Mouse (Mus musculus) frontal cortex, postnatal 36 days (tissue): ENCODE measurements at regions not wholly inside any gene's neighbourhood (a gene's known extent, or its start where the extent isn't known, plus 50 kb on each side); places are given as distances from the start of the nearest gene placed in this dataset.

Experiments
- DNase-seq, 2 experiments: peaks; one replicate each; pipeline ENCODE4 v3.0.0; 2022; ENCODE audit warnings: low spot score in 2 of 2

DNA sequence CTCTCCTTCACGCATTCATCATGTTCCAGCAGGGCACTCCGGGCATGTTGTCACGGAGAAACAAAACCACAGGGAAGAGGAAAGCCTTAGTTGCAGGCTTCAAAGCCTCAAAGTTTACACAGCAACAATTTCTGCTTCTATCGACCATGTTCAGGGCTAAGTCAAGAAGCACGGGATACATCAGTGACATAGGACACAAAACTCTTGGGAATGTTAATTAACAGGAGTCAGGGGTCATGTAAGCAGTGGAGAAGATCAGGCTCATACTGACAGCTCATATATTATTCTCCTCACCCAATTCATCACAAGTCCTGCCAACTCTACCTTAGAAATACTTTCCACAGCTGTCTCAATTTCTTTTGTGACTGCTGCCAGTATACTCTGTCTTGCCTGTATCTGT, 133.0 kb upstream of the Btbd3 start:
- no peak for DNase-seq

DNA sequence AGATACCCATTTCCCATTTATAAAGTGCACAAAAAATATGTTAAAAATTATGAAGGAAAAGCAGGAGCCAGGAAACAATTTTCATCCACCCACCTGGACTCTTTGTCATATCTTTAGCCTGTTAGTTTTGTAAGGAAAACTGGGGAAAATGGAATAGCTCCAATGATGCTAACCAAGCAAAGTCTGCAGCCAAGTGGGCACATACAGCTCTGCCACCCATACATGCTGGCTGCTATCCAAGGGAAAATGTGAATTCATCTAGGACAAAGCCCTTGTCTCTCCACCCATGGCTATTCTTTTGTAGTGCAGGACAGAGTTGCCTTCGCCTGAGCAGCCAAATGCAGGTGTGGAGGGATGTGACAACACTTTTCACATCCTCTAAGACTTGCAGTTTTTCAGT, 135.5 kb upstream of the Btbd3 start:
- peak; percentile 22 to 29 for DNase-seq

DNA sequence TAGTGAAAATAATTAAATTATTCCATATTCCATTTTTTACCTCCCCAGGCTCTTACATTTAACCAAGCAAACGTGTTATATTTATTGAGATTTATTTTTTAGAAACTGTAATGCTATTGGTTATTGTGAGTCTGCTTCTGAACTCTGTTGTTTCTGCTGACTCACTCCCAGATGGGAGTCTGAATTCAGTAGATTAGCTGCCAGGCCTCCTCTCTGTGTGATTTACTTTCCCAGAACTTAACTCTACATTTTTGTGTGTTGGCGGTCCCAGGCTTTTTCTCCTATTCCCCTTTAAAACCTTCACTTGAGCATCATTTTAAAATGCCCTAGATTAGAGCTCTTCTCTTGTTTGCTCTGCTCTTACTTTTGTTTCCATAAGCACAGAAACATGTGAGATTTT, 136.2 kb upstream of the Btbd3 start:
- DNase-seq = peak; percentile 16 to 41

DNA sequence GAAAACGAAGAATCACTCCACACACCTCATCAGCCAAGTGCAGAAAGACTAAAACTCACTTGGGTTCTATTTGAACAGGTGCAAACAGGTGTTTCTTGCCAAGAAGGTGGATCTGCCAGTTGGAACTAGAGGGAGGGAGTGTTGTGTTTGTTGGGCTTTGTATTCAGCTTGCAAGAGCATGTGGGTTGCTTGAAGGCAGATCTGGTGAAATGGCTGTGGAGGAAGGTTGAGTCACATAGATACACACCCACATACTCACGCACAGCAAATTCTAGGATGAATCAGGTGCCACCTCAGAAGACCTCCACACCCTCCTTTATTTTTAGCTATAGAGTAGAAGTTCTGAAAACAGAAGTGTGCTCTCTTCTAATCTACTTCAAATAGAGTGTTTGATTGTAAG, 156.6 kb upstream of the Btbd3 start:
- peak; percentile 12 to 23 for DNase-seq

DNA sequence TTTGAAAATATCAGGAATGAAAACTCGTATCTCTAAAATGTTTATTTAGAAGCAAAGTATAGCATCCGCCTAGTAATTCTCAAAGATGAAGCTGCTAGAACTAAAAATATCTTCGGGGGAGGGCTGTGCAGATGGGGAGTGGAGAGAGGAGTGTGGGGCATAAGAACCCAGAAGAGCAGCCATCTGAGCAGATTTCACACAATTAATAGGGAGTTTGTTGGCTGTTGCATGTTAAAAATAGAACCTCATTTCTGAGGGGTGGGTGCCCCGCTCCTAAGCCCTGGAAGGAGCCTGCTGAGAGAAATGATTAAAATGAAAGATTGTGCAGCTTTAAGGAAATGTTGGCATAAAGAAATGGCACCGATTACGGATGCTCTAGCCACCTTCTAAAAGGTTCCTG, 171.0 kb upstream of the Btbd3 start:
- peak; percentile 16 to 62 for DNase-seq

DNA sequence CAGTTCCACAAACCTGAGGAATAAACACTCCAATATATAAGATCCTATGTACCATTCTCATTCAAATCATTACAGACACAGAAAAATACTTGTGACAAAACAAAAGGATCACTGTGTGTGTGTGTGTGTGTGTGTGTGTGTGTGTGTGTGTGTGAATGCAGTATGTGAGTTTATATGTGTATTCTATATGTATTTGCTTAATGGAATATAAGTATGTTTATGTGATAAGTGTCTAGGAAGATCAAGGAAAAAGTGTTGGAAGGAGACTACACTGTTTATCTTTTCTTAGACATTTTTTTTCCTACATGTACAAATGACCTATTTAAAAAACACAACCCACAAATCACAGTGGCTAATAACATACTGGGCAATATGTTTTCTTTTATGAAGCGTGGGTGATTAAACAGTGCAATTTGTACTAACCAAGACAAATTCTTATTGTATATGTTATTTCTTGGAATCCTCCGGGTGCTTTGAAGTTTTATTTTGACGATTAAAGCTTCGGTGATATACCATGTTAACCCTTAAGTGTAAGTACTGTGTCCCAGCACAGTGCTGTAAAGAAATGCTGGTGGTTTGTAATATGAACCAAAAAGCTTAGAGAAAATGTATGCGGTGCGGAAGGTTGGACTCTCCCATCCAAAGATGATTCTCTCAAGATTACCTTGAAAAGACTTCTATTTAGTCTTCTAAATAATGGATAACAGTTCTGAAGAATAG, 171.6 kb upstream of the Btbd3 start:
- no peak for DNase-seq

DNA sequence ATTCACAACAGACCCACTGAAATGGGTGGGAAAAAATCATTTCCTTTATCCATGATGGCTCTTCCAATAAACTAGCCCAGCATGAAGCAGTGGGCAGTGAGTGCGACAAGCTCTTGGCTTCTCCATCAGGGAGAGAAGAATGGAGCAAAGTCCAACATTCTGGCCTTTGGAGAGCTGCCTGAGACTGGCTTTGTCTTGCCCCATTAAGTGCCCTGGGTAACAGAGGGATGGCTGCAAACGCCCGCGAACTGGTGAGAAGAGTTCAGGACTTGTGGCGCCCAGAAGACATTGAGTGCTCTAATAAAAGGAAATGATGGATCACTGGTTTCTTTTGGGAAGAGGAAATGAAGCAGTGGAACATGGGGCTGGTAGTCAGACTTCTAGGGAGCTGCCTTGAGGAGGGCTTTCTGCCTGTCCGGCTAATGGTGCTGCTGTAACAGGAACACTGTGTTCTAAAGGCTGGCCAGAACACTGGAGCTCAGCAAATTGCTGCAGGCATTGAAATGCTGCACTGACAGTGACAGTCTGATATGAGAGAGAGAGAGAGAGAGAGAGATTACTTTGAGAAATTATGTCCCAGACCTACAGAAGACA, 182.2 kb upstream of the Btbd3 start:
- peak in 1 of 2 experiments; percentile 10 for DNase-seq

DNA sequence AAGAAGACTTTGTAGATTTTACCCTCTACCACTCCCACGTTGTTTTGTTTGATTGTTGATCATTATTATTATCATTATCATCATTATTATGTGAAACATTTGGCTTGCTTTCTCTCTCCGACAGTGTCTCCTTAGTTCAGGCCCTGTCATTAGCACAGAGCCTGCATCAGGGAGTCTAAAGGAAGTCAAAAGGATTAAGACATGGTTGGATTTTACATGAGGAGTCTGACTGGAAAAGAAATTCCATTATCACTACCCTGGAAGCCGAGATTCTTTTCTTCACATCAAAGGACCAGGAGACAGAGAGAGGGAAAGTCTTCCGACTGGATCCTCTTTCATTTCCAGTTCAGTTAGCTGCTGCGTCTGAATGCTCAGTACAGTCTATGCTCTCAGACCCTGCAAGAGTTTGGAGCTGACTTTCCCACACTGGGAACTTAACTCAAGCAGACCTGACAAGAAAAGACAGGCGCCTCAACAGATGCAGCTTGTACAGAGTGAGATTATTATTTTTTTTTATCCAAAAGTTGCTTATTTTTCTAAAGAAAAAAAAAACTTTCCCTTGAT, 184.1 kb upstream of the Btbd3 start:
- DNase-seq = no peak

DNA sequence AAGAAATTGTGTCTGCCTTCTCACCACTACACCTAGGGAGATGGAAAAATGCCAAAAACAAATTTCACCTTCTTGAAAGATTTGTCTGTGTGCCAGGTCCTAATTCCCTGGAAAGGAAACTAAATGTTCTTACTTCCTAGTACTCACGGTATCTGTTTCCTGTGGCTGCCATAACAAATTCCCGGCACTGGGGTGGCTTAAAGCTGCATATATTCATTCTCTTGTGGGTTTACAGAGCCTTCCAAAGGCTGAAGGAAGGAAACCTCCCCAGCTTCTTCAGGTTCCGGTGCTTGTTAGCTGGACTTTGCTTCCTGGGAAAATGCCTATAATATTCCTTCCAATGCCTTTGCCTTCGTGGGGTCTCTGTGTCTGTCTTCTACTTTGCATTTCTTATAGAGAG, 203.3 kb upstream of the Btbd3 start:
- no peak for DNase-seq

DNA sequence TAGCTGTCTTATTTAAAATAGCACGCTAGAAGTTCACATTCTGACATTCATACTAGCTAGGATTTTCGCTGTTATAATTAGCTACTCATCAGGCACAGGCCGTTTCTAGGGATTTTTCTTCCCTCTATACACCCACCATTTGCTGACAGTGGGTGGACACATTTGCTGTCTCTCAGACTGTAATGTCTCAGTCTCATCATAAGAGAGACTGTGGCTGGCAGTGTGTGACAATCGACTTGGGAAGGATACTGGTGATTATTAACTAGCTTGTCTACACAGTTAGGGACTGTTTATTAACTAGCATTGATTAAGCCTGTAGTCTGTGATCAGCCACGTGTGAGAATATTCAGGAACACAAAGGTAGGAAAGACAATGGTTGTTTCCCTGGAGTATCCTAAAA, 208.0 kb upstream of the Btbd3 start:
- DNase-seq = no peak

DNA sequence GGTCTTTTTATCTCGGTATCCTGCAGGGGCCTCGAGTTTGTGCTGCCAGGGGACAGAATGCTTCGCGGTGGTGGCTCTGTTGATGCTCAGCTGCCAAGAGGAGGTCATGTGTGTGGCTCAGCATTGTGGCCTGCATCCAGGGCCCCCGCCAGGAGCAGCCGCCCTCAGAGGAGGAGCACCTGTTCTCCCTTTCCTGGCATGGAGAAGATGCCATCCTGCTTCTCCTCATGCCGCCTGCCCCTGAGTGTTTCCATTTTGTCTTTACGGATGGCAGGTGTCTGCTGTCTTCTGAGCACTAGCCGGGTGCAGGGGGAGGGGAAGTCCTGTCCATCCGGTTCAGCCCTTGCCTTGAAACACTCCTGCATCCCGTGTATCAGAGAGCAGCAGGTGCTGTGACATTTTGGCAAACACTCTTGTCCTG, 208.6 kb upstream of the Btbd3 start:
- peak; percentile 26 to 27 for DNase-seq

DNA sequence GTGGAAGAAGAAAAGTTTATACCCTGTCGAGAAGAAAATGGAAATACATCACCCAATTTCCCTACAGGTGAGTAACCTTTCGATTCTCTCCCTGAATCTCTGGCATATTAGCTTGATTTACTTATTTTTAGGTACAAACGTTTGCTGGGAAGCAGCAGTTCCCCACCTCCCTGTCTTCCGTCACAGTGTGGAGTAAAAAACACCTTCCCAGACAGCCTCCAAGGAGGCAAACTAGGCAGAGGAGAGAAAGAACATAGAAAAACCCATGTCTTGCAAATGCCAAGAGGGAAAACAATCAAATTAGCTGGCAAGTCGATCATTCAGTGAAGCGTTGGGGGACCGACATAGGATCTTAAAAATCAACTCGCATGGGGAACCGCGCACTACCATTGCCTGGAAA, 209.0 kb upstream of the Btbd3 start:
- no peak for DNase-seq

DNA sequence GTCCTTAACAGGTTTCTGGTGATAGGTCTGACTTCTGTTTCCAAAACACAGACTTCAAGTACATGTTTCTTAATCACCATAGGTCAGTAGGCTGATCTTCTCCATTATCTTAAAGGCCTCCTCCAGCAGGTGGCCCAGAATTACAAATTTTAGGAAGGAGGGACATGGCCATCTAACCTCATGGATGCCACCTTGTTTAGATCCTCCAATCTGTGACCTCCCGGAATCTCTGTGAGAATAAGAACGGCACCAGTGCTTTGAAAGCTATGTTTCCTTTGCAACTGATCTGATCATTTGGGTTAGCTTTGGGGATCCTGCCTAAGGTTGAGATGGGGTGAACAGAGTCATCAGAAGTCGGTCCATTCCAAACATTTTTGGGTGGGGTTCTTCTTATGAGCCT, 209.4 kb upstream of the Btbd3 start:
- DNase-seq = no peak

DNA sequence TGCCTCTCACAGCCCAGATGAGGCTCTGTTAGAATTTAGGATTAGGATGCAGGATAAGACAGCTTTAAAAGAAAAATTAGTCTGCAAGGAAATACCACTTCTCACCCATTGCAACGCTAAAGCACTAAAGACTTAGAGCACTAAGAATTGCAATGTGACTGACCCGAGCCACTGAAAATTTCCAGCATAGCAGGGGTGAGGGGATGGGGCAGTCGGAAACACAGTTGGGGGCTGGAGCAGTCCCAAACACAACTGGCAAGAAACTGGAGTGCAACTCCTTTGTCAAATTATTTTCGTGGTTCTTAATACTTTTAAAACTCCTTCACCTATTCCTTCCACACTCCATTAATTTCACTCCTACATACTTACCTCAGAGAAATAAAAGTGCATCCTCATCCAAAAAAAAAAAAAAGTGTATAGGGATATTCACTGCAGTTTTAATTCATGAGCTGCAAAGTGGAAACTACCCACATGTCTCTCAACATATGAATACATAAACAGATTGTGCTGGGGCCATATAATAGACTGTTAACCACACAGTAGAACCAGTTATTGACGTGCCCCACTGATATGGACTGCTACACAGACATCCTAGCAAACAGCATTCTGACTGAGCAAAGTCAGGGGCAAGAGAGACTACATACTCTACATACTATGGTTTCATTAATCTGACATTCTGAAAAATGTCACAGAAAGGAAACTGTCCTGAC, 210.3 kb upstream of the Btbd3 start:
- DNase-seq = no peak

DNA sequence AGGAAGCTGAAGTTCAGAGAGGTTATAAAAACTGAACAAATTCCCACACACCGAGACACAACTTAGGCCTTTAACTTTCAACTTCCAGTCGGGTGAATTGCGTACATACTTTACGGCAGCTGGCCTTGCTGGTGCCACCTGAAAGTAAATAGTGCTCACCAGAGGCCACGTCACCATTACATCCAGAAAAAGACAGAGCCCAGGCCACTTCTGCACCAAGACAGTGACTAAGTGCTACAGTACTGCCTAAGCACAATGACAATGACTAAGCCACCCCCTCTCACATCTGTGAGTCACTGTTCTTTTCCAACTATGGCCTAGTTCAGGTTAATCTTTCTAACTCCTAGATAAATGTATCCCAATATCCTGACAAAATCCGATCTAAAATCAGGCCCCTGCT, 215.7 kb upstream of the Btbd3 start:
- DNase-seq = peak; percentile 36 to 50

DNA sequence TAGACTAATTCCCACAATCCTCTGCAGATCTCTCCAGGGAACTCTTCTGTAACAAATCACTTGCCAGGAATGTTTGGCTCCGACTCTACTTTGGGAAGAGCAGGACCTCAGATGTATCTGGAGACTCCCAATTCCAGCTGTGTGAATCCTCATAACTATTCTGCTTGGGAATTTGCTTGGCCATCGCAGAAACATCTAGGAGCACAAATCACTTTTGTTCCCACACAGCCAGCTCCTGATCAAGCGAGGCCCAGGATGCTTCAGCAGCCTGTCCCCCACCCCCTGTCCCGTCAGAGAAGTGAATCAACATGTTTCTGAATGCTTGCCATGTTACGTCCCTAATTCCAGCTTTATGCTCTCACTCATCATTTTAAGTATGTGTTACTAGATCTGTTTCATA, 216.1 kb upstream of the Btbd3 start:
- no peak for DNase-seq

DNA sequence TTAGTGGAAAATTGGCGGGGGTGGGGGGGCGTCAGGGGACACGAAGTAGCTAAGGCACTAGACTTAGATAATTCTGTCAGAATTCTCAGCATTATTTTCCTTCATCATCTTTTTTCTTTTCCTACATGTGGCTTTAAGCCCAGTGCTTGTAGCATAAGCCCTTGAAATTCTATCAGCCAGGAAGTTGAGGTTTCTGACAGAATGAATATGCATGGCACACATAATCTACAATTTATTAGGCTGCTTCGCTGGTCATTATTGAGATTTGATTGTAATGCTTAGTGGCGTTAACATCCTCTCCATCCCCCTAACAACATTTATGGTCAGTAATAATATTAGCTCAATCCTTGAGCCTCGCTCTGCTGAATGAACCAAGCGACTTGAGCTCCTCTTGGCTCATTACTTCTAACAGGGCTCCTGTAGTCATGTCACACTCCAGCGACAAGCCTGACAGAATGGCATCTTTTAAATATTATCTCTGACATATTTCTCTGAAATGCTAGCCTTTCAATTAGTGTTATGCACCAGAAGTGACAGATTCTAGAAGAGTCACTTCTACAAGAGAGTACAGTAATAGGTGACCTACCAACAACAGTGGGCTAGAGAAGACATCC, 222.1 kb upstream of the Btbd3 start:
- DNase-seq = no peak

DNA sequence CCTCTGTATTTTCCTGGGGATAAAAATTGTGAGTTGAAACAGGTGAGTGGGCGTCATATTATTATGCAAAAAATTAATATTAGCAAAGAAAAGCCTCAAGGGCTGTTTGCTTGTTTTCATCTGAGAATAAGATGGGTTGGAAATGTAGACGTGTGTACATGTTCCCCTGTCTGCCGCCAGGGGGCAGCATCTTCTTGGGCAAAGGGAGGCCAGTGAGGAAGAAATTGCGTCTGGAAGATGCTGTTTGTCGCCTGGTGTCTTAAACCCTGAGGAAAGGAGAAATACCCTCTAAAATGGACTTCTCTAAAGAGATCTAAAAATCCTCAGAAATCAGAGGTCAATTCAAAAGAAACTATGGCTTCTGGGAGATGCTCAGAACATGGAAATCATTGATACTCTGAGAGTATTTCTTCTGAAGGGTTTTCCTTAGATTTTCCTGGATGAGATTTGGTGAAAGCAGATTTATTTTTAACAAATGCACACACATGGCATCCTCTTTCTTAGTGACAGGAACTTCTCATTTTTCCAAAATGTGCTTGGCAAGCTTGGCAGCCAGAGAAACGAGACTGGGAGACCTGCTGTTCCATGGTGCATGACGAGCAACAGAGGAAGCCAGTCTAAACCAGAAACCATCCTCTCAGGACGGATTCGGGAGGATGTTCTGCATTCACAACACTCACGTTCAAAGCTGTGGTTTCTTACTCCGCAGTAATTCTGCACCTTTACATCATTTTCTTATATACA, 222.8 kb upstream of the Btbd3 start:
- DNase-seq = peak; percentile 74 to 82

DNA sequence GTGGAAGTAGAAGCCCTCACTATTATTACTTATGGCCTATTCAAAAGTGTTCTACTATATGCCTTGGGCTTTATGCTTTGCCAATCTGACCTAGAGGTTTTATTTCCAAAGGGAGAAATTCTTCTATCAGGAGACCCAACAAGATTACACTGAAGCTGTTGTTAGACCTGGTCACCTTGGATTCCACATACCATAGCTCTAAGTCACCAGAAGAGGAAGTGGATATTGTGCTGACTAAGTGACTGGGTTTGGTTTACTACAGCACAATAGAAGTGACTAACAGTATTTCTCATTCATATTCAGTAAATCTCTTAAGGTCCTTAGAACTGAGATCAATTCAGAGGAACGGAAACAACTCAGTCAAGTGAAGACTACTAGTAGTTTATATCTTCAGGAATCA, 229.0 kb upstream of the Btbd3 start:
- DNase-seq = no peak

DNA sequence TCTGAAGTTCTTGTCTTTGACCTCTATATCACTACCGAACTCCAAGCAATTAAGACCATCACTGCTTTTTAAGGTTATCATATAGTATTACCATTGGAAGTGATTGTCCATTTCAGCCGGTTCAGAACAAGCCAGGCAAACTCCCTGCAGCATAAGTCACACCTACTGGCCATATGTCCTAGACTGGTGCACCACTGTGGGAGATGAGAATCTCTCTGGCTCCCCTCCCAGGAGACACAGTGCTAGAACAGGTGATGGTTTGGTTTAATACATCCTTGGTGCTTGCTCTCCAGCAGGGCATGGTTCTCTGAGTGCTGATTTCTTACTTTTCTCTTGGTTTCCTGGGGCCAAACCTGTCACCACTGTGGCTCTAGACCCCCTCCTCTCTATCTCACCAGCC, 232.8 kb upstream of the Btbd3 start:
- DNase-seq = no peak

DNA sequence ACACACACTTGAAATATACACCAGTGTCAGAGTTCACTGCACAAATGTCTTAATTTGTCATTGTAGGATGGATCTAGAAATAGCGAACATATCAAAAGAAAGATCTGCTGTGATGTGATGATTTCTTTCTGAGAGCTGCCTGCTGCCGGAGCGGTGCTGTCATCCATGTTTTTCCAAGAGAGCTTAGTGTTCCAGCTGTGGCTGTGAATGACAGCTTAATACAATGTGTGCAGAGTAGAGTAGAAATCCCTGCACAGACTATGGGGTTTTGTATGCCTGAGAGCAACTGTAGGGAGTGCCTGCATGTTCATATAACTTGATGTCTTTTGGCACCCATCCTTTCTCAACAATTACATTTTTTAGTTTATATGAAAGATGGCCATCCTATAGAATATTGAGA, 274.6 kb upstream of the Btbd3 start:
- DNase-seq = no peak

DNA sequence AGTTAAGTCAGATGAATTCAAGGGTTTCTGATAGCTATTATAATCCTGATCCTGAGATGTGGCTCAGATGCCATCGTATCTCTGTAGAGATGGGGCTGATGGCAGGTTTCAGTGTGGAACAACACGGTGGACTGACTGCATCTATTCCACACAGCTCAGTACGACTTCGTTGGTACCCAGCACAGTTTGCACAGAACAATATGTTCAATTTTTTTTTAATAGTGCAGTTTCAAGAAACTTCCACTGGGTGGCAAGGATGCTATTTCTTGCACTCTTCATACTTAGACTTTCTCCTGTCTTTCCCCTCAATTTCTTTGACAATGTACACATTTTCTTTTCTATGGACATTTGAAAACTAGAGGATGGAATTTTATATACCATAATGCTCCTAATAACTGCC, 278.6 kb upstream of the Btbd3 start:
- DNase-seq = peak; percentile 1 to 7
